20 mouse cellular contexts compared by ENCODE assay signal in the genomic region with DNA sequence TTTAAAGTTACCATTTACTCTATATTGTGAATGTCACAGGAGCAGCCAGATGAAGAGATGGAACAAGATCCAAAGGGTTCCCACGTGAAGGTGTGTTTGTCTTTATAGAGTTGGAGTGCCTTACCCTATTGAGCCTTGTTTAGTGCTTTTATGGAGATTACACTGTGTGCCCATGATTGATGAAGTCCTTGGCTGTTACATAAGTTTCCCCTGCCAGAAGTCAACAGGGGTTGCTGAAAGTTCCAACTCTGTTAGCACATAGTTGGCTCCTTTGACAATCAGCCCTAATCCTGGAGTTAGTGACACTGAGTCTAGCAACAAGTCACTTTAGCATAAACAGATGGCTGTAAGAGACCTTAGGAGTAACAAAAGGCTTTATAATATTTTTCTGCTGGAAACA. TPM values are rescaled to one million over a fixed set of nuclear protein-coding genes. Genes with fewer than 3 reads are reported as not detected.
DNase-seq lines count a peak whose midpoint lies in the region; ATAC-seq and TF ChIP-seq lines count a peak whose summit lies in the region.
"Had no signal": no experiment of that assay in that cellular context is flagged by ENCODE, and none has a peak within 500 bp of the region (broad histone marks: within the 10 kb centered on the region; RNA-seq: fewer than 3 reads in every experiment).

No protein-coding gene starts in this region.

- no peak overlapping the region for H3K27ac ChIP-seq in forebrain, postnatal 0 days (ENCODE audit: low read depth, low read length)
- no peak overlapping the region for H3K27ac ChIP-seq in forebrain, embryonic 12.5 days
- H3K27ac ChIP-seq in lung, postnatal 0 days (ENCODE audit: low read length): no peak overlapping the region
- H3K27ac ChIP-seq: embryonic facial prominence, embryonic 12.5 days; heart, adult 2 months; kidney, embryonic 15.5 days; limb, embryonic 15.5 days; lung, embryonic 15.5 days; midbrain, embryonic 12.5 days had no signal

- no peak overlapping the region for H3K4me3 ChIP-seq in forebrain, postnatal 0 days (ENCODE audit: low read depth, low read length)
- no peak overlapping the region for H3K4me3 ChIP-seq in forebrain, embryonic 12.5 days (replicated peaks)
- H3K4me3 ChIP-seq in lung, postnatal 0 days (ENCODE audit: low read depth, low read length): no peak overlapping the region
- H3K4me3 ChIP-seq: embryonic facial prominence, embryonic 12.5 days; heart, adult 2 months; kidney, embryonic 15.5 days; limb, embryonic 15.5 days; lung, embryonic 15.5 days; midbrain, embryonic 12.5 days had no signal

- H3K4me2 ChIP-seq in forebrain, postnatal 0 days (ENCODE audit: low read depth): no peak overlapping the region
- H3K4me2 ChIP-seq in forebrain, embryonic 12.5 days: no peak overlapping the region
- H3K4me2 ChIP-seq in lung, postnatal 0 days (replicated peaks; ENCODE audit: low read depth, low read length): no peak overlapping the region
- H3K4me2 ChIP-seq: embryonic facial prominence, embryonic 12.5 days; kidney, embryonic 15.5 days; limb, embryonic 15.5 days; lung, embryonic 15.5 days; midbrain, embryonic 12.5 days had no signal

- WGBS in forebrain, postnatal 0 days: 43% methylated on average over 1 of the region's 1 CpGs
- WGBS in forebrain, embryonic 12.5 days: 84% methylated on average over 1 of the region's 1 CpGs
- WGBS in lung, postnatal 0 days: 50% methylated on average over 1 of the region's 1 CpGs

- H3K9ac ChIP-seq in forebrain, postnatal 0 days: no peak overlapping the region
- no peak overlapping the region for H3K9ac ChIP-seq in forebrain, embryonic 12.5 days
- no peak overlapping the region for H3K9ac ChIP-seq in lung, postnatal 0 days (replicated peaks; ENCODE audit: low read depth)
- H3K9ac ChIP-seq: embryonic facial prominence, embryonic 12.5 days; kidney, embryonic 15.5 days; limb, embryonic 15.5 days; lung, embryonic 15.5 days; midbrain, embryonic 12.5 days had no signal

- TF ChIP-seq CTCF in forebrain, postnatal 0 days (IDR thresholded peaks at IDR 0.05; ENCODE audit: low read depth): no peak
- TF ChIP-seq CTCF in lung, postnatal 0 days (IDR thresholded peaks at IDR 0.05): no peak

- DNase-seq in forebrain, postnatal 0 days: peak; percentile 41
- peak; percentile 17 to 26 for DNase-seq in kidney, postnatal 4 days
- no peak for DNase-seq in kidney, adult 9 months
- DNase-seq in brain, adult 2 months (ENCODE audit: low read depth, low spot score): peak; percentile 13
- peak; percentile 42 for DNase-seq in lung, postnatal 0 days (ENCODE audit: low spot score)
- DNase-seq in spleen, postnatal 4 days (ENCODE audit: low spot score in 2 of 2): no peak
- DNase-seq: cerebellum, postnatal 36 days; layer of hippocampus, adult 9-11 months had no signal

- no peak for ATAC-seq in forebrain, postnatal 0 days
- no peak for ATAC-seq in forebrain, embryonic 12.5 days (ENCODE audit: low FRiP score)
- no peak for ATAC-seq in lung, postnatal 0 days

- no peaks in the 10 kb centered on the region for H3K27me3 ChIP-seq in forebrain, postnatal 0 days (ENCODE audit: insufficient read depth, low read length)
- no peaks in the 10 kb centered on the region for H3K27me3 ChIP-seq in forebrain, embryonic 12.5 days
- no peaks in the 10 kb centered on the region for H3K27me3 ChIP-seq in lung, postnatal 0 days (replicated peaks; ENCODE audit: insufficient read depth, low read length)
- H3K27me3 ChIP-seq: embryonic facial prominence, embryonic 12.5 days; kidney, embryonic 15.5 days; limb, embryonic 15.5 days; lung, embryonic 15.5 days; midbrain, embryonic 12.5 days had no signal

- peaks cover 8% of the 10 kb centered on the region; the same call in 1 of the 2 replicates for H3K9me3 ChIP-seq in forebrain, postnatal 0 days (ENCODE audit: low read length)
- H3K9me3 ChIP-seq in forebrain, embryonic 12.5 days: peaks cover 12% of the 10 kb centered on the region
- H3K9me3 ChIP-seq in lung, postnatal 0 days (ENCODE audit: low read length): 0 out of 2 replicates have a peak, but pooled peaks cover 5% of the 10 kb centered on the region
- H3K9me3 ChIP-seq: lung, embryonic 15.5 days had no signal

- TF ChIP-seq EP300 in lung, postnatal 0 days (IDR thresholded peaks at IDR 0.05): no peak

- H3K4me1 ChIP-seq in forebrain, postnatal 0 days (ENCODE audit: insufficient read depth): no peaks in the 10 kb centered on the region
- H3K4me1 ChIP-seq in forebrain, embryonic 12.5 days: no peaks in the 10 kb centered on the region
- no peaks in the 10 kb centered on the region for H3K4me1 ChIP-seq in lung, postnatal 0 days (ENCODE audit: insufficient read depth, low read depth, low read length)
- H3K4me1 ChIP-seq: embryonic facial prominence, embryonic 12.5 days; kidney, embryonic 15.5 days; limb, embryonic 15.5 days; lung, embryonic 15.5 days; midbrain, embryonic 12.5 days had no signal

- H3K36me3 ChIP-seq in forebrain, postnatal 0 days (ENCODE audit: insufficient read depth): peaks cover 35% of the 10 kb centered on the region
- H3K36me3 ChIP-seq in forebrain, embryonic 12.5 days (replicated peaks): peaks cover 33% of the 10 kb centered on the region
- peaks cover 5% of the 10 kb centered on the region; the same call in 1 of the 2 replicates for H3K36me3 ChIP-seq in lung, postnatal 0 days (ENCODE audit: insufficient read depth, low read length)

RNA-seq across cellular contexts. Expression of a gene that starts 9.1 kb away (rescaled TPM):
- total RNA-seq in forebrain, postnatal 0 days (2014; rRNA removed): not detected in 2 replicates
- polyA plus RNA-seq in forebrain, postnatal 0 days (2015; fragmentation: Nextera tagmentation; extraction: Ambion mirVana): not detected in 2 replicates
- not detected in 2 replicates for polyA plus RNA-seq in forebrain, embryonic 12.5 days (2016; fragmentation: Nextera tagmentation; extraction: Ambion mirVana)
- polyA plus RNA-seq in lung, postnatal 0 days (2015; fragmentation: Nextera tagmentation; extraction: Ambion mirVana): not detected in 2 replicates
- total RNA-seq: heart, adult 2 months; left cerebral cortex, postnatal 10 days had no signal
- polyA plus RNA-seq: C2C12; embryonic facial prominence, embryonic 12.5 days; heart, adult 2 months; heart, postnatal 0 days; intestine, embryonic 14.5 days; kidney, embryonic 15.5 days; limb, embryonic 15.5 days; lung, embryonic 15.5 days; midbrain, embryonic 12.5 days; spleen, adult 2 months had no signal

RNA-seq across cellular contexts. Expression of a gene that starts 10.7 kb away (rescaled TPM):
- total RNA-seq in forebrain, postnatal 0 days (2014; rRNA removed): not detected in 2 replicates
- polyA plus RNA-seq in forebrain, postnatal 0 days (2015; fragmentation: Nextera tagmentation; extraction: Ambion mirVana): not detected in 2 replicates
- not detected in 2 replicates for polyA plus RNA-seq in forebrain, embryonic 12.5 days (2016; fragmentation: Nextera tagmentation; extraction: Ambion mirVana)
- polyA plus RNA-seq in lung, postnatal 0 days (2015; fragmentation: Nextera tagmentation; extraction: Ambion mirVana): not detected in 2 replicates
- total RNA-seq: heart, adult 2 months; left cerebral cortex, postnatal 10 days had no signal
- polyA plus RNA-seq: C2C12; embryonic facial prominence, embryonic 12.5 days; heart, adult 2 months; heart, postnatal 0 days; intestine, embryonic 14.5 days; kidney, embryonic 15.5 days; limb, embryonic 15.5 days; lung, embryonic 15.5 days; midbrain, embryonic 12.5 days; spleen, adult 2 months had no signal

RNA-seq across cellular contexts. Expression of a gene that starts 12.3 kb away (rescaled TPM):
- 13.1 and 19.6 TPM in 2 replicates for total RNA-seq in forebrain, postnatal 0 days (2014; rRNA removed)
- 8.2 and 13.6 TPM in 2 replicates for polyA plus RNA-seq in forebrain, postnatal 0 days (2015; fragmentation: Nextera tagmentation; extraction: Ambion mirVana)
- polyA plus RNA-seq in forebrain, embryonic 12.5 days (2016; fragmentation: Nextera tagmentation; extraction: Ambion mirVana): 15.2 and 17.2 TPM in 2 replicates
- polyA plus RNA-seq in lung, postnatal 0 days (2015; fragmentation: Nextera tagmentation; extraction: Ambion mirVana): 2.3 and 3.3 TPM in 2 replicates
- polyA plus RNA-seq: C2C12 had no signal

RNA-seq across cellular contexts. Expression of a gene that starts 52.3 kb away (rescaled TPM):
- not detected in 2 replicates for total RNA-seq in forebrain, postnatal 0 days (2014; rRNA removed)
- polyA plus RNA-seq in forebrain, postnatal 0 days (2015; fragmentation: Nextera tagmentation; extraction: Ambion mirVana): not detected in 2 replicates
- not detected in 2 replicates for polyA plus RNA-seq in forebrain, embryonic 12.5 days (2016; fragmentation: Nextera tagmentation; extraction: Ambion mirVana)
- polyA plus RNA-seq in lung, postnatal 0 days (2015; fragmentation: Nextera tagmentation; extraction: Ambion mirVana): 1.2 and 1.9 TPM in 2 replicates
- total RNA-seq: left cerebral cortex, postnatal 10 days had no signal
- polyA plus RNA-seq: C2C12; embryonic facial prominence, embryonic 12.5 days; limb, embryonic 15.5 days; midbrain, embryonic 12.5 days had no signal

Comparison
In these comparisons a context has a peak if more than half of its experiments do, and no peak if none do; other contexts are left out.
1. DNase-seq: peak in forebrain, postnatal 0 days (single experiment), kidney, postnatal 4 days (2 of 2), brain, adult 2 months (single experiment) and lung, postnatal 0 days (single experiment); none in kidney, adult 9 months (single experiment) and spleen, postnatal 4 days (0 of 2).